Mouse (Mus musculus): Measurements from ENCODE around the gene AA467197. TPM values are rescaled to one million over a fixed set of nuclear protein-coding genes. Genes with fewer than 3 reads are reported as not detected.

Gene AA467197
- polyA plus RNA-seq, 1 experiment from 2014 or later, result 2.1 TPM

DNA sequence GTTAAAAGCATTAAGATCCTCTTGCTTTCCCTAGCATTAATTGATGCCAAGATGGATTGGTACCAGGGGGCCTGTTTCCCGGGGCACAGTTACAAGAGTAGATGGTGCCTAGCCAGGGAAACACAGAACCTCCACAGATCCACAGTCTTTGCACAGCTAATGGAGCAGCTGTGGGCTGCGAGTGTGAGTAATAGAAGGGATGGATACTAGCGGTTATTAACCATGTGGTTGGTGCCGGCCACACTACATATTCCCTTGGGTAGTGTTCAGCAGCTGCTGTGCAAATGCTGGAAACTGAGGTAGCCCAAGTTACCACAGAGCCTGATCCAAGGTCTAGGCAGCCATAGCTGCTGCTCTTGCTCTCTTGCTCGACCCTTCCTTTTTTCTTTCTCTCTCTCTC, 34.9 kb downstream of the AA467197 start:
- no peaks in the 10 kb centered on the region for H3K4me1 ChIP-seq (replicated peaks)
- peaks cover 3% of the 10 kb centered on the region; the same call in 1 of the 2 replicates for H3K27me3 ChIP-seq
- no peaks in the 10 kb centered on the region for H3K36me3 ChIP-seq (replicated peaks)
- 65% methylated on average over 5 of the region's 5 CpGs for WGBS (ENCODE audit: insufficient replicate concordance)
- no peak for ATAC-seq (ENCODE audit: insufficient read depth)
- H3K9ac ChIP-seq, result no peak overlapping the region
- no peaks in the 10 kb centered on the region for H3K9me3 ChIP-seq (replicated peaks)
- no peak overlapping the region for H3K4me3 ChIP-seq (replicated peaks)
- no peak overlapping the region for H3K27ac ChIP-seq (replicated peaks)
- H3K4me2 ChIP-seq, result no peak overlapping the region

- Histone ChIP-seq H3K4me1 (replicated peaks) (no peaks in the 10 kb centered on the region), H3K9ac (no peak overlapping the region), H3K27me3 (peaks cover 3% of the 10 kb centered on the region; the same call in 1 of the 2 replicates), H3K9me3 (replicated peaks) (no peaks in the 10 kb centered on the region), H3K4me3 (replicated peaks) (no peak overlapping the region), H3K36me3 (replicated peaks) (no peaks in the 10 kb centered on the region), H3K4me2 (no peak overlapping the region; the same call in 1 of the 2 replicates), H3K27ac (replicated peaks) (no peak overlapping the region)
- 21% methylated on average over 5 of the region's 5 CpGs for WGBS (ENCODE audit: insufficient replicate concordance)
- ATAC-seq (ENCODE audit: insufficient read depth), result no peak
Observed at GRCm38 (mm10) chr2:122672841-122673240, 36.1 kb downstream of the AA467197 start.

DNA sequence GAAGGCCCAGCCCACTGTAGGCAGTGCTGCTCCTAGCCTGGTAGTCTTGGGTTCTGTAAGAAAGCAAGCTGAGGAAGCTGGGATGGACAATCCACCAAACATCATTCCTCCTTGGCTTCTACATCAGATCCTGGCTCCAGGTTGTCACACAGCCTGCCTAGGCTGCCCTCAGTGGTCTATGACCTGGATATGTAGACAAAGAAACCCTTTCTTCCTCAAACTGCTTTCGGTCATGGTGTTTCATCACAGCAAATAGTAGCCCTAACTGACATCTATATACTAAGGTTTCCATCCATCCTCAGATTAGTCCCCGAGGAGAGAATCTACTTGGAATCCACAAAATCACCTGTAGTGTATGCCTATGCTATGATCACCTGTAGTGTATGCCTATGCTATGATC, 38.3 kb downstream of the AA467197 start:
- no peaks in the 10 kb centered on the region for H3K36me3 ChIP-seq (replicated peaks)
- H3K27me3 ChIP-seq, result peaks cover 3% of the 10 kb centered on the region; the same call in 1 of the 2 replicates
- no peak overlapping the region for H3K4me3 ChIP-seq (replicated peaks)
- H3K4me2 ChIP-seq, result no peak overlapping the region
- WGBS (ENCODE audit: insufficient replicate concordance), result 54% methylated on average over 2 of the region's 2 CpGs
- no peak for ATAC-seq (ENCODE audit: insufficient read depth)
- H3K27ac ChIP-seq (replicated peaks), result no peak overlapping the region
- H3K9ac ChIP-seq, result no peak overlapping the region
- H3K9me3 ChIP-seq (replicated peaks), result no peaks in the 10 kb centered on the region
- no peaks in the 10 kb centered on the region for H3K4me1 ChIP-seq (replicated peaks)

DNA sequence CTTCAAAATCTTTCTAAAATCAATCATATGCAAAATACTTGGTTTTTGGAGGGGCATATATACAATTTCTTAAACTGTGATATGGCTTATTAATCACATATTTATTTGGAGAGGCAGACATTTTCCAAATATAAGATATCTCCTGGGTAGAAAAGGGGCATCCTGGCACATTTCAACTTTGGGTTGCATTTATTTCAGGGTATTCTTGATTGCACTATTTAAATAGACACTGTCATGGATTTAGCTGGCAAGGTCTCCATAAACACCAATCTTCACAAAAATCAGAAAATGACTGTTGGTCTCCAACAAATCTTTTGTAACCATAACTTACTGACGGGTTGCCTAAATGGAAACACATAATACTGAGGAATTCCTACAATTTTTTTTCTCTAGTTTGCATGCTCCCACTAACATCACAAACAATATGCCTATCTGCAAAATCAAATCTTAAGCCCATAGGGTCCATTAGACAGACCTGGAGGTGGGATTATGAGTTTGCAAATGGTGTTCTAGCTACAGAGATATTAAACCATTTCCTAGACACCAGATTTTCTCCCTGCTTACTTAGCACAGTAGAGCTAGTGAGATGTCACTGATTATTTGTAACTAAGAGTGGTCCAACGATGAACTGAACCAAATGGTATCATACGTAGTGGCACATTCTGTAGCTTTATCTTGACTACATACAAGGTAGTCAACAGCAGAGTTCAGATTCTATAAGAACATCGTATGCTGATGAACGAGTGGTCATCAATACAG, 44.8 kb downstream of the AA467197 start:
- Histone ChIP-seq H3K4me3 (replicated peaks) (no peak overlapping the region), H3K4me1 (replicated peaks) (no peaks in the 10 kb centered on the region), H3K9ac (no peak overlapping the region), H3K4me2 (no peak overlapping the region), H3K27ac (replicated peaks) (no peak overlapping the region), H3K9me3 (replicated peaks) (peaks cover 11% of the 10 kb centered on the region), H3K27me3 (no peaks in the 10 kb centered on the region), H3K36me3 (replicated peaks) (no peaks in the 10 kb centered on the region)
- ATAC-seq (ENCODE audit: insufficient read depth), result 0 out of 2 replicates have a peak, but pooled peaks have one; percentile 34
- WGBS (ENCODE audit: insufficient replicate concordance), result 66% methylated on average over 5 of the region's 5 CpGs

- Histone ChIP-seq H3K4me1 (replicated peaks) (no peaks in the 10 kb centered on the region), H3K36me3 (replicated peaks) (no peaks in the 10 kb centered on the region), H3K9ac (no peak overlapping the region), H3K4me2 (no peak overlapping the region), H3K27me3 (no peaks in the 10 kb centered on the region), H3K27ac (replicated peaks) (no peak overlapping the region), H3K9me3 (replicated peaks) (peaks cover 11% of the 10 kb centered on the region), H3K4me3 (replicated peaks) (no peak overlapping the region)
- WGBS (ENCODE audit: insufficient replicate concordance), result 63% methylated on average over 2 of the region's 2 CpGs
- ATAC-seq (ENCODE audit: insufficient read depth), result no peak
Observed at GRCm38 (mm10) chr2:122682520-122682919, 45.7 kb downstream of the AA467197 start.

DNA sequence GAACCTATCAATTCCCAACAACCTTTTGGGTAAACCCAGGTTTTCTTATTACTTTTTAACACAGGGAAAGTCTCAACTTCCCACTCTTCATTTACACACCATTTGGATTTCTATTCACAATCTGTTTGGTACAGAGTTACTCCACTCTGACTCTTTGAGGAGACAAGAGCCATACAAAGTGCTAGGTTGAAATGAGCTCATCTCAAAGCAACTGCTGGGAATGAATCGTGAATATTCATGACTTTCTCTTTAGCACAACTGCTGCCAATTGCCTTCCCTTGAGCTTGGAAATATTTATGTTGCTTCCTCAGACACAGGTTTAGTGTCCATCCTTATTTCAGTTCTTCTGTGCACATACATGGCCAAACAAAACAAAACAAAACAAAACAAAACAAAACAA, 46.9 kb downstream of the AA467197 start:
- no peak for ATAC-seq (ENCODE audit: insufficient read depth)
- 65% methylated on average over 1 of the region's 1 CpGs for WGBS (ENCODE audit: insufficient replicate concordance)

DNA sequence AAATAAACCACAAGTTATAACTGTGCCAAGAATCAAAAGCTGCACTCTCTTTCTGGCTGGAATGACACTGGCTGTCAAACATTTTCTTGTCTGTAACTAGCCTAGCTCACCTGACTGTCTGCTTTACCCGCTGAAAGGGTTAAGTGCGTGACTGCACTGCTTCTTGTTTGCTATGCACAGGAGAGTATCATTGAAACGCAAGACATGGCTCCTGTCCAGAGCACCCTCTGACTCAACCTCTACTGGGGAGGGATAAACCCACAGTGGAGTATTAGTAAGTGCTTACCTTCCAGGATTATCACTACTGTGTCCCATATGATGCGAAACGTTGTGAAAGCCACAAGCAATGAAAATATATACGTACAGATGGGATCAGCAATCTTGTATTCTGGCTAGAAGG, 49.9 kb downstream of the AA467197 start:
- Histone ChIP-seq H3K4me1 (replicated peaks) (no peaks in the 10 kb centered on the region), H3K9ac (no peak overlapping the region), H3K4me3 (replicated peaks) (no peak overlapping the region), H3K36me3 (replicated peaks) (no peaks in the 10 kb centered on the region), H3K27ac (replicated peaks) (no peak overlapping the region), H3K4me2 (no peak overlapping the region), H3K9me3 (replicated peaks) (peaks cover 6% of the 10 kb centered on the region), H3K27me3 (no peaks in the 10 kb centered on the region)
- WGBS (ENCODE audit: insufficient replicate concordance), result 66% methylated on average over 6 of the region's 6 CpGs
- no peak for ATAC-seq (ENCODE audit: insufficient read depth)

More for the DNA sequence above, 46.9 kb downstream of the AA467197 start:
- Histone ChIP-seq H3K27me3 (no peaks in the 10 kb centered on the region), H3K4me3 (replicated peaks) (no peak overlapping the region), H3K4me2 (no peak overlapping the region), H3K36me3 (replicated peaks) (no peaks in the 10 kb centered on the region), H3K9ac (no peak overlapping the region), H3K27ac (replicated peaks) (no peak overlapping the region), H3K4me1 (replicated peaks) (no peaks in the 10 kb centered on the region), H3K9me3 (replicated peaks) (peaks cover 11% of the 10 kb centered on the region)

MicroRNA genes within 50 kb of the gene (microRNA counts, 519-probe panel; counts per million panel counts)
- not detected for microRNA mmu-miR-147

Small RNAs within 50 kb of the gene (microRNA-seq; reads per million reads assigned to microRNA genes)
- 43.1 reads per million, percentile 45 among the genes with 10 or more reads in this experiment for gene Mir147

Other genes starting within 250 kb of the AA467197 start
- gene Slc28a2, start 210.5 kb upstream of the AA467197 start, polyA plus RNA-seq (2015; fragmentation: Nextera tagmentation; extraction: Ambion mirVana), result 1.6 and 1.8 TPM in 2 replicates
- gene Gm14085, start 152.0 kb upstream of the AA467197 start, polyA plus RNA-seq (2015; fragmentation: Nextera tagmentation; extraction: Ambion mirVana), result 0.02 TPM in 1 of 2 replicates, not detected in the other
- gene Gatm, start 25.7 kb upstream of the AA467197 start, polyA plus RNA-seq (2015; fragmentation: Nextera tagmentation; extraction: Ambion mirVana), result 29.4 and 31.9 TPM in 2 replicates
- 1.1 TPM in 2 replicates for gene Slc30a4, start 65.7 kb downstream of the AA467197 start, polyA plus RNA-seq (2015; fragmentation: Nextera tagmentation; extraction: Ambion mirVana)
- 15.4 and 17.0 TPM in 2 replicates for gene Bloc1s6, start 101.5 kb downstream of the AA467197 start, polyA plus RNA-seq (2015; fragmentation: Nextera tagmentation; extraction: Ambion mirVana)
- gene Sqor, start 128.3 kb downstream of the AA467197 start, polyA plus RNA-seq (2015; fragmentation: Nextera tagmentation; extraction: Ambion mirVana), result 7.3 and 9.1 TPM in 2 replicates

Measured in liver, embryonic 15.5 days (tissue).